Mouse (Mus musculus) spleen, embryonic (tissue): ENCODE results near the gene Gorasp2.

Experiments
- CTCF ChIA-PET: fragments of 350-600 bp; sonication (Branson Sonifier 250); formaldehyde crosslinking; loops from one replicate; lab custom pipeline; 2022; lab: Charles Lee

Gene Gorasp2

DNA sequence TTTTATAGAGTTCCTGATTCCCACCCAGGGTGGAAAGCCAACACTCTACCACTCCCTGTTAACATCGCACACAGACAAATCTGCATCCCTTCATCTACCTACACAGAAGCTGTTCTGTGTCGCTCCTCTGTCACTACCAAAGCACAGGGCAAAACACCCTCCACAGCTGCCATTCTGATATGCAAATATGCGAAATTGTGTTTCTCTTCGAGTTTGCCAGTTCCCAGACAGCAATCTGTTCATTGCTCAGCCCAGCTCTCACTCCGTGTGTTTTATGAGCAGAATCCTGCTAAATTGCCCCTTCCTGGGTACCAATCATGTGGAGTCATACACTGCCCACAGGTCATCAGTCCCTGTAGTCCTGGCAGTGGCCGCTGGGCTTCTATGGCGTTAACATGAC, 4.3 kb upstream of the Gorasp2 start:
- CTCF ChIA-PET, result no interaction called here

GRCm38 (mm10) chr2:70661715-70662495, 529 bp downstream of the Gorasp2 start, which contains the start of gene Gm26558:
Gm26558 (minus strand) TSS chr2:70662108.
- CTCF ChIA-PET, result no interaction called here

GRCm38 (mm10) chr2:70663764-70664163, 2.4 kb downstream of the Gorasp2 start:
- CTCF ChIA-PET, result no interaction called here

DNA sequence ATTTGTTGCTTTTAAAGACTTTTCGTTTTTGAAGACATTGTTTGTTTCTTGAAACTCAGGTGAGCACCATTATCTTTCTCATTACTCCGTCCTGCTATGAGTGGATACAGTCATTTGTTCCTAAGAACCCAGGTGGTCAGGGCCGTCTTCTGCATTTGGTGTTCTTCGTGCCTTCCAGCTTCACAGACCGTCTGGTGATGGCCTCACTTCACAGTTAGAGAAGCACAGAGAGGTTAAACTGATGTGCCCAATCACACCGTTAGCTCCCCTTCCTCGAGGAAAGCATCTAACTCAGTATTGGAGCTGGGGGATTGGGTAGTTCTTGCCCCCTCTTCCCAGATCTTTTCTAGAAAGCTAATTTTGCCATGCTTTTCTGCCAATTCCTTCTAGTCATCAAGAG, 5.6 kb downstream of the Gorasp2 start:
- CTCF ChIA-PET, result interaction anchor here (0.7 kb wide), 1 partner anchor 12 kb away, joined by 8 read pairs; no protein-coding TSS in a partner anchor

GRCm38 (mm10) chr2:70669241-70669640, 7.9 kb downstream of the Gorasp2 start:
- CTCF ChIA-PET, result interaction anchor here (0.7 kb wide), 1 partner anchor 85 kb away, joined by 4 read pairs; no protein-coding TSS in a partner anchor

DNA sequence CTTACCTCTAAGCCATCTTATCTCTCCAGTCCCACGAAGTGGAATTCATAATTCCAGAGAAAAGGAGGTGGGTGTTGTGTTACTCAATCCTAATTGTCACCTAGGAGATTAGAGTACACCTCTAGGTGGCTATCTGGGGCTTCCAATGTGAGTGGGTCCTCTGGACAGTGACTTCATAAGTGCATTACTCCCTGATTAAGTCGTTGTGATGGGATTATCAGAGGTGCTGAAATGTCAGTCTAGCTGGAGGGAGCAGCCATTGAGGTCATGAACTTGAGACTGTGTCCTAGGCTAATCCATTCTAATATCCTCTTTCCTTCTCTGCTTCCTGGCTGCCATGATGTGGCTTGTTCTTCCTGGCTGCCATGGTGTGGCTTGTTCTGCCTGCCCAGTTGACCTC, 8.5 kb downstream of the Gorasp2 start:
- CTCF ChIA-PET, result interaction anchor here (0.6 kb wide), 1 partner anchor 749 kb away, joined by 3 read pairs; no protein-coding TSS in a partner anchor

DNA sequence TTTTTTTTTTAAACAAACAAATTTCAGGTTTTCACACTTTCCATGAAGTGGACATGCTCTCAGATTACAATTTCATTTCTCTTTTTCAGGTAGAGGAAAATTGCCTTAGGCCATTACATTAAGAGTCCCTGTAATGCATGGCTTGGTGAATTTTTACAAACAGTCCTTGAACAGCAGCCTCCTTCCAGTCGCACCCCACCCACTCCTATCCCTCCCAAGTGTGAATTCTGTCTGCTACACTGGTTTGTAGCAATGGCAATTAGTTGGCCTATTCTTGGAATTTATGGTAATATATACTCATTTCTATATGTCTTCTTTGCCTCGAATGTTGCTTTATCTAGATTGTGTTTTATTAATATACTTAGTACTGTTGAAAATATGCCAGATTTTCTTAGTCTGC, 11.1 kb downstream of the Gorasp2 start:
- CTCF ChIA-PET, result interaction anchor here (0.6 kb wide), 2 partner anchors 188 to 605 kb away, joined by 3 to 5 read pairs; no protein-coding TSS in a partner anchor

DNA sequence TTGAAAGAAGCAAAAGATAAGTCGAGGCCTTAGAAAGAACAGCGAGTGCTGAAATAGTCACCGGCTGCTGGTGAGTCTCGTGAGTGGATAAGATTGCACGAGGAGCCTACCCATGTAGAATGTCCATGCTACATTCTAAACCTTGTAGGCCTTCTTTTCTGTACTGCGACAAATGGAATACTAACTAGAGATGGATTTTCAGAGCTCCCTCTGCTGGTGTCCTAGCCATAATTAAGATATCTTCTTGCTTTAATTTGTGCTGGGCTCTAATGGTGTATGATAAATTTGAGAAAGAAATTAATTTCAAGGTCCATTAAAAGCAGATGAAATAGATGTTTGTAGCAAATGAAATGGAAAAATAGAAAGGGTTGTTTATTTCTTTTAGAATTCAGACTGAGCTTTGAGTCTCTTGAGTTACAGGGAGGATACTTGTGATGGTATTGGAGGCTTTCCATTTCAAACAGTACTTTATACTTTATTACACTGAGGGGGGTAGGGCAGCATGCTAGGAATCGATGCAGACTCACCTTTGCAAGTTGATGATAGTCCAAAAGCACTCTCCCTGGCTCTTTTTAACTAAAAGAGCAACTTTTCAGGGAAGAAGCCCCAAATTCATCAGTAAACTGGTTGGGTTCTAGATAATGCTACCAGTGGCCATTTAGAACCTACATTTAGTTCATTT, 12.2 kb downstream of the Gorasp2 start:
- CTCF ChIA-PET, result no interaction called here

DNA sequence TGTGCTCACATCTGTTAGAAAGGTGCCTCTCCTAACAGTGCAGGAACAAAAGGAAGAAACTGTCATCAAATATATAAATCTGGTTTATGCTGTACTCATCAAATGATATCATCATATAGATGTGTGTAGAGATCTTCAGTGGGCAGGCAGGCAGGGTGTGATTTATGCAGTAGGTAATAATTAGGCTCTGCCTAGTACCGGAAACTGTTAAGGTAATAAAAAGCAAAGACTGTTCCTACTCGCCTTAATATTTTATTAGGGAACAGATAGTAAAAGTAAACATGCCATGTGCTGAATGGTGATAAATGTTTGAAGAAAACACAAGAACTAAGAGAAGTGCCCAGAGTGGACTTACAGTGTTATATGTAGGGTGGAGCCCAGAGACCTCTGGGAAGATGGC, 20.9 kb downstream of the Gorasp2 start:
- CTCF ChIA-PET, result no interaction called here

DNA sequence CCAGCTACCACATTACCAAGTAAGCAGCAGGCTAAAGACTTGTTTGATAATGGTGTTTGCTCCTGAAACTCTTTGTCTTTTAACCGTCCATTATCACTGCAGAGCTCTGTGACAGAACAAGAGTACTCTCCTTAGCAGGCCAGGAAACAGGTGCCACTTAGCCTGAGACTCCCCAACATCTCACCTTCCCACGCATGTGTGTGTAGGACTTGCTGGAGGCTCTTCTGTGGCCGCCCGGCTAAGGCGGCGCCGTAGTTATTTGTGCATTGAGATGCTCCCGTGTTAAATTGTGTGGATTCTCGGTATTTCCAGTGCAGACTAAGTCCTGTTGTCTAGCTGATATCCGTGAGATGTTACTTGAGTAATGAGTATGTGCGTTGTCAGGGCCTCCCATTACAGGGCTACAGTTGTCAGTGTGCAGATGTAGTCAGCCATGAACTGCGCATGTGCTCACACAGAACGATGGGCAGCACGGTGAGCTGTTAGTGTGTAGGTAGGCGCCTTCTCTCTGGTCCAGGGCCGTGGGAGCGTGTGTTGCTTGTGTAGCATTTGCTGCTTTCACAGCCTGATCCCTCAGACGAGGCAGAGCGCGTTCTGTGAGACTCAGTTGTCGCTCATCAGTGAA, 27.2 kb downstream of the Gorasp2 start:
- CTCF ChIA-PET, result interaction anchor here (0.5 kb wide), 1 partner anchor 136 kb away, joined by 8 read pairs; no protein-coding TSS in a partner anchor

GRCm38 (mm10) chr2:70690195-70690594, 28.8 kb downstream of the Gorasp2 start:
- CTCF ChIA-PET, result no interaction called here

- CTCF ChIA-PET, result interaction anchor here (0.6 kb wide), 1 partner anchor 116 kb away, joined by 19 read pairs; no protein-coding TSS in a partner anchor
Measured at GRCm38 (mm10) chr2:70695712-70696111, 34.3 kb downstream of the Gorasp2 start.

GRCm38 (mm10) chr2:70700851-70701250, 39.5 kb downstream of the Gorasp2 start:
- CTCF ChIA-PET, result no interaction called here

GRCm38 (mm10) chr2:70701571-70701970, 40.2 kb downstream of the Gorasp2 start:
- CTCF ChIA-PET, result interaction anchor here (0.6 kb wide), 1 partner anchor 425 kb away, joined by 10 read pairs; no protein-coding TSS in a partner anchor

DNA sequence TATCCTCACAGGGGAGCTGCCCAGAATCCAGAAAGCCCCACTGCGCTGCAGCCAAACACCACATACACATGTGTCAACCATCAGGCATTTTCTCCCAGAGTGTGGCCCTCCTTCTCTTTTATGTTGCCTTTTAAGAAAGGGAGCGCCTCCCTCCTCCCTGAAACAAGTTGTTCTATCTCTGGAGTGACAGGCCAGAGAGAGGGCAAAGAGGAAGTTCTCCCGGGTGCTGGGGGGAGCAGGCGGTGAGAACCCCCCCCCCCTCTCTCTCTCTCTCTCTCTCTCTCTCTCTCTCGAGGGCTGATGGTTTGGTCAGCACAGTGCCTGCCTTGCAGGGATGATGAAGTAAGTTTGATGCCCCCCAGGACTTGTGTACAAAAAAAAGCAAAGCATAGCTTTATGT, 41.0 kb downstream of the Gorasp2 start:
- CTCF ChIA-PET, result interaction anchor here (0.6 to 0.7 kb wide), 2 partner anchors 67 to 581 kb away, joined by 3 to 4 read pairs; no protein-coding TSS in a partner anchor

GRCm38 (mm10) chr2:70708986-70709730, 47.8 kb downstream of the Gorasp2 start:
- CTCF ChIA-PET, result interaction anchor here (0.6 to 0.7 kb wide), 2 partner anchors 69 to 442 kb away, joined by 3 to 6 read pairs; no protein-coding TSS in a partner anchor

DNA sequence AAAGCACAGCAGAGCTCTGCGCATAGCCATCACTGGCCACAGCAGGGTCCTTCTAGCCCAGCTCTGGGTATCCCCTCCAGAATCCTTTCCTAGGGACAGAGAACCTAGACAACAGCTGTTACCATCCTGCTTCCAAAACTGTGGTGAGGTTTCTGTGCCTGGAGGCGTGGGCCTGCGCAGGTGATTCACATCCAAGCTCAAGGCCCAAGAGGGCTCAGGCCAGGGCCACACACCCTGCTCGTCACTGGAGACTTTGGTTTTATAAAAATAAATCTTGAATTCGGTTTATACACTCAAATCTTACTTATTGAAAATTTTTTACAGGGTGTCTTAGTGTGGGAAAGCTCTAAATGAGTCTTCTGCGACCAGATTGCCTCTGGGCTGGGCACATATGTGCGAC, 48.9 kb downstream of the Gorasp2 start:
- CTCF ChIA-PET, result no interaction called here

DNA sequence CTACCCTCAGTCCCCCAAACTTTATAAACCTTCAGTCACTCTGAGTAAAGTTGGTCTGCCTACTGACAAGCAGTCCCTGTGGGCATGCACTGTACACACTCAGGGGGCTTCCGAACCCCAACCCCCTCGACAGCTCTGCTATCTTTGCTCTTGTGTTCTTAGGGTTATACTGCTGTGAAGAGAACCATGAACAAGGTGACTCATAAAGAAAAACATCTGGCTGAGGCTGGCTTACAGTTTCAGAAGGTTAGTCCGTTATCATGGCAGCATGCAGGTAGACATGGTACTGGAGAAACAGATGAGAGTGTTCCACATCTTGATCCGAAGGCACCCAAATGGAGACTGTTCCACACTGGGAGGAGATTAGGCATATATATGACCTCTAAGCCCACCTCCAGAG, 49.5 kb downstream of the Gorasp2 start:
- CTCF ChIA-PET, result interaction anchor here (0.6 kb wide), 1 partner anchor 374 kb away, joined by 3 read pairs; no protein-coding TSS in a partner anchor

GRCm38 (mm10) chr2:70723610-70724243, 62.4 kb downstream of the Gorasp2 start:
- CTCF ChIA-PET, result no interaction called here

- CTCF ChIA-PET, result no interaction called here
Measured at GRCm38 (mm10) chr2:70727089-70727488, 65.7 kb downstream of the Gorasp2 start.
